Comparison of ENCODE assay signal across 8 mouse cellular contexts in the genomic region with DNA sequence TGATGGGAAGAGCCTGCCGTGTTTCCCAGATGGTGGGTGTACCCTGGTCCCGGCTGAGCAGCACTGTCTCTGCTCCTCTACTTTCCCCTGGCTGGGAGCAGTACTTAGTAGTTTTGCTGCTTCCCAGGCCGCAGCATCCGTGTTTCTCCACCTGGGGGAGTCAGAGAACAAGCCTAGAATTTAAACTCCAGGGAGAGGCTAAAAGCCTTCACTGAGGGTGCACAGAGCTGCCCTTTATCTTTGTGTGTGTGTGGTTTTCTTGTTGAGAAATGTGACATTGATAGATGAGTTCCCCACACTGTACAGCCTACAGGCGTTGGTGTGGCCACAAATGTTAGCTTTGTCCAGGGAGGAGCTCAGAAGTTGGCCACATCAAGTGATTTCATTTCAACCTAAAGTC. TPM values are rescaled to one million over a fixed set of nuclear protein-coding genes. Genes with fewer than 3 reads are reported as not detected.
DNase-seq lines count a peak whose midpoint lies in the region; ATAC-seq and TF ChIP-seq lines count a peak whose summit lies in the region.
"Had no signal": no experiment of that assay in that cellular context is flagged by ENCODE, and none has a peak within 500 bp of the region (broad histone marks: within the 10 kb centered on the region; RNA-seq: fewer than 3 reads in every experiment).

No protein-coding gene starts in this region.

- TF ChIP-seq POLR2A in spleen, adult 2 months (IDR thresholded peaks at IDR 0.05; ENCODE audit: low read depth, low read length), result no peak

- no peaks in the 10 kb centered on the region for H3K9me3 ChIP-seq in megakaryocyte, embryonic 14.5 days
- H3K9me3 ChIP-seq: limb, embryonic 15.5 days had no signal

- no peak overlapping the region for H3K27ac ChIP-seq in spleen, adult 2 months (ENCODE audit: insufficient read depth, low read length)
- H3K27ac ChIP-seq: limb, embryonic 15.5 days had no signal

- peak; percentile 85 for DNase-seq in MEL-GATA-1-ER (ENCODE audit: extremely low read depth, low read depth)
- peak; percentile 77 to 80 for DNase-seq in adrenal gland, postnatal 36 days
- DNase-seq in layer of hippocampus, postnatal 36 days, result peak; percentile 56 to 69
- DNase-seq in spleen, adult 2 months (ENCODE audit: low read depth in 1 of 2, low spot score in 2 of 2), result peak; percentile 45 to 59

- 6% methylated on average over 5 of the region's 5 CpGs for WGBS in spleen, adult 2 months

- peak; percentile 67 for ATAC-seq in erythroid progenitor cell, adult 5-6 weeks (replicated peaks; ENCODE audit: low FRiP score, poor library complexity, severe bottlenecking)
- ATAC-seq in hematopoietic stem cell, adult 5-6 weeks (replicated peaks in 1 of 2; ENCODE audit: insufficient read depth in 1 of 2, low FRiP score in 2 of 2, low TSS enrichment in 1 of 2, low read depth in 1 of 2, poor library complexity in 2 of 2, severe bottlenecking in 2 of 2), result peak; percentile 86 to 88

- H3K4me3 ChIP-seq in megakaryocyte, embryonic 14.5 days (replicated peaks), result peak overlapping the region; percentile 9
- H3K4me3 ChIP-seq in spleen, adult 2 months (ENCODE audit: extremely low read depth, insufficient read depth, insufficient read length), result no peak overlapping the region
- H3K4me3 ChIP-seq: limb, embryonic 15.5 days had no signal

- peaks cover 38% of the 10 kb centered on the region for H3K36me3 ChIP-seq in megakaryocyte, embryonic 14.5 days (replicated peaks; ENCODE audit: low read length)
- H3K36me3 ChIP-seq in spleen, adult 2 months (ENCODE audit: control insufficient read depth, insufficient read depth, low read length), result peaks cover 1% of the 10 kb centered on the region; the same call in 1 of the 2 replicates
- H3K36me3 ChIP-seq: limb, embryonic 15.5 days had no signal

- H3K4me1 ChIP-seq in megakaryocyte, embryonic 14.5 days, result peaks cover 56% of the 10 kb centered on the region
- H3K4me1 ChIP-seq in spleen, adult 2 months (ENCODE audit: control insufficient read depth, insufficient read depth, insufficient read length), result no peaks in the 10 kb centered on the region
- H3K4me1 ChIP-seq: limb, embryonic 15.5 days had no signal

- peak; percentile 77; the same call in 1 of the 2 replicates for TF ChIP-seq CTCF in spleen, adult 2 months (IDR thresholded peaks at IDR 0.05; ENCODE audit: extremely low read depth, insufficient read depth, insufficient read length, insufficient replicate concordance)

- H3K27me3 ChIP-seq in megakaryocyte, embryonic 14.5 days (replicated peaks), result no peaks in the 10 kb centered on the region
- no peaks in the 10 kb centered on the region for H3K27me3 ChIP-seq in spleen, adult 2 months (ENCODE audit: control insufficient read depth, insufficient read depth, low read length)
- H3K27me3 ChIP-seq: limb, embryonic 15.5 days had no signal

RNA-seq across cellular contexts. Expression of gene Ppp2r5c, which starts 7.3 kb away (rescaled TPM):
- 100 to 1,000 TPM; 104 to 114 TPM for total RNA-seq in adrenal gland, postnatal 36 days (2021)
- 65.2 and 80.1 TPM in 2 replicates for total RNA-seq in erythroid progenitor cell, adult 5-6 weeks (2015; ENCODE audit: low replicate concordance)
- total RNA-seq in erythroid progenitor cell, adult 5-6 weeks (2017; ENCODE audit: low replicate concordance), result 113 and 118 TPM in 2 replicates
- total RNA-seq in hematopoietic stem cell, adult 5-6 weeks (2017), result 222 and 248 TPM in 2 replicates
- 100 to 1,000 TPM; 228 to 249 TPM for total RNA-seq in layer of hippocampus, postnatal 36 days (2021)
- 5.1 and 24.4 TPM in 2 replicates for polyA plus RNA-seq in megakaryocyte, embryonic 14.5 days (2012; ENCODE audit: insufficient read depth, low replicate concordance)
- polyA plus RNA-seq in spleen, adult 2 months (2012; rRNA removed), result 22.0 and 22.8 TPM in 2 replicates
